Mouse (Mus musculus) neural tube, embryonic 13.5 days (tissue): Measurements from ENCODE around the gene Cdk6. TPM values are rescaled to one million over a fixed set of nuclear protein-coding genes. Genes with fewer than 3 reads are reported as not detected.
A peak's percentile ranks its signal among the peaks of the same experiment; 100 is the strongest.
"Not testable (repeated sequence)": the region's sequence is repeated elsewhere in the genome, so short reads cannot be mapped to it uniquely, and the experiment has no call there.

Experiments
- ATAC-seq: fragments of 200-750 bp; cut with Nextera tagmentation; 2 replicates; pipeline ENCODE4 v1.8.0; 2017; ENCODE audit warnings: low read depth, mild to moderate bottlenecking, moderate TSS enrichment, moderate library complexity
- H3K27ac ChIP-seq: fragments of 300-500 bp; sonication (generic); replicated peaks from 2 replicates; pipeline ENCODE4 v1.5.1; 2015; ENCODE audit warnings: moderate library complexity, mild to moderate bottlenecking, inconsistent platforms
- H3K27me3 ChIP-seq: fragments of 300-500 bp; sonication (generic); 2 replicates; pipeline ENCODE4 v1.6.1; 2015; ENCODE audit warnings: mild to moderate bottlenecking, inconsistent platforms
- H3K36me3 ChIP-seq: fragments of 300-500 bp; sonication (generic); 2 replicates; pipeline ENCODE4 v1.6.1; 2015; ENCODE audit warnings: mild to moderate bottlenecking, inconsistent platforms
- H3K4me1 ChIP-seq: fragments of 300-500 bp; sonication (generic); replicated peaks from 2 replicates; pipeline ENCODE4 v1.6.1; 2015; ENCODE audit warnings: inconsistent platforms
- H3K4me2 ChIP-seq: fragments of 300-500 bp; sonication (generic); 2 replicates; pipeline ENCODE4 v1.6.1; 2015; ENCODE audit warnings: inconsistent platforms, mild to moderate bottlenecking, moderate library complexity
- H3K4me3 ChIP-seq: fragments of 300-500 bp; sonication (generic); 2 replicates; pipeline ENCODE4 v1.5.1; 2015; ENCODE audit warnings: mild to moderate bottlenecking, inconsistent platforms
- H3K9ac ChIP-seq: fragments of 300-500 bp; sonication (generic); 2 replicates; pipeline ENCODE4 v1.6.1; 2015; ENCODE audit warnings: moderate library complexity, mild to moderate bottlenecking, inconsistent platforms
- H3K9me3 ChIP-seq: fragments of 300-500 bp; sonication (generic); 2 replicates; pipeline ENCODE4 v1.6.1; 2016; ENCODE audit warnings: inconsistent platforms
- WGBS: fragments of 180-500 bp; shearing (Covaris S2); methylation state at CpG from one replicate; pipeline ENCODE4 v1.1.7; 2015; 5-methylcytosine and 5-hydroxymethylcytosine counted together
- polyA plus RNA-seq: library from polyadenylated mRNA; unstranded; fragments of >200 nt; fragmentation: Nextera tagmentation; extraction: Ambion mirVana; gene quantifications from 2 replicates; pipeline ENCODE4 v1.2.1, GENCODE M21; 2015

The Cdk6 gene
- polyA plus RNA-seq, 1 experiment from 2014 or later, result 16.4 TPM

DNA sequence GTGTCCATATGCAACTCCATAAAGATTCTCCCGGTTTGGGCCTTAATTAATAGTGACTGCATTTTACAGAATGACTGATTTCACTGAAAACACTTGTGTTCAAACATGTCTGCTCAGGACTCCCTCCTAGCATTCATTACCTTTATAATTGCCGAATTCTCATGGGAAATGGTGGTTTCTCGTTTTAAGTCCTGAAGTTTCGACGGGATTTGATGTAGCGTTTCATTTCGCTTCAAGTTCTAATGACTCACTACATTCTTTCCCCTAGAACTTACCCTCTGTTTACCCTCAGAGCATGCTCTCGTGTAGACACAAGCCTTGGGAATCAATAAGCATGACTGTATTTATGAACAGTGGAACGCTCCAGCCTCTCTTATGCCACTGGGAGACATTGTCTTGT, 66.6 kb downstream of the Cdk6 start:
- Histone ChIP-seq H3K4me3 (no peak overlapping the region), H3K9ac (no peak overlapping the region), H3K4me2 (no peak overlapping the region), H3K4me1 (peaks cover 14% of the 10 kb centered on the region), H3K27ac (no peak overlapping the region), H3K9me3 (no peaks in the 10 kb centered on the region), H3K36me3 (no peaks in the 10 kb centered on the region), H3K27me3 (no peaks in the 10 kb centered on the region)
- WGBS, result 77% methylated on average over 9 of the region's 9 CpGs
- ATAC-seq, result no peak

- H3K4me3 ChIP-seq, ATAC-seq, H3K27me3 ChIP-seq, H3K4me1 ChIP-seq, H3K9ac ChIP-seq, H3K27ac ChIP-seq, H3K36me3 ChIP-seq, H3K9me3 ChIP-seq, H3K4me2 ChIP-seq: not testable (repeated sequence)
- WGBS, result 88% methylated on average over 1 of the region's 1 CpGs
These were observed 76.9 kb downstream of the Cdk6 start for GRCm38 (mm10) chr5:3418183-3418582.

GRCm38 (mm10) chr5:3420094-3420831, 79.0 kb downstream of the Cdk6 start:
- no peaks in the 10 kb centered on the region for H3K9me3 ChIP-seq
- no peak overlapping the region for H3K4me3 ChIP-seq
- no peaks in the 10 kb centered on the region for H3K4me1 ChIP-seq
- H3K9ac ChIP-seq, result no peak overlapping the region
- 88% methylated on average over 10 of the region's 10 CpGs for WGBS
- H3K27me3 ChIP-seq, result no peaks in the 10 kb centered on the region
- H3K4me2 ChIP-seq, result no peak overlapping the region
- ATAC-seq, result no peak
- no peak overlapping the region for H3K27ac ChIP-seq
- no peaks in the 10 kb centered on the region for H3K36me3 ChIP-seq

DNA sequence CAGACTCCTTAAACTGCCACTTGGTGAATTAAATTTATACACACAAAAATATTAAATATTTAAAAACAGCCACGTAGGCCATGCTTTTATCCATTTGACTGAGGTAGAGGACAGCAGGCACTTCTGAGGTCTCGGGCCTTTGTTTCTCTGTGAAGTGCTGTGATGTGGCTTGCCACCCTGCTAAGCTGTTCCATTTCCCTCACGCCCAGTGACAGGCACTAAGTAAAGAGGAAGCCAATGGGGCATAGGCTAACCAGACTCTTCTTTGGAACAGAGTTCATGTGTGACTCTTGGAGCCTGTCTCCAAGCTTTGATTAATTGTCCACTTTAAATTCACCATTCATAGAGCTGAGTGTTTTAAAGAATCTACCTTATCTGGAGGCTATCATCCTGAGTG, 79.5 kb downstream of the Cdk6 start:
- Histone ChIP-seq H3K9ac (no peak overlapping the region), H3K4me3 (no peak overlapping the region), H3K27ac (no peak overlapping the region), H3K27me3 (no peaks in the 10 kb centered on the region), H3K4me2 (no peak overlapping the region), H3K4me1 (no peaks in the 10 kb centered on the region), H3K9me3 (no peaks in the 10 kb centered on the region), H3K36me3 (no peaks in the 10 kb centered on the region)
- whole genome bisulfite sequencing, result 83% methylated on average over 3 of the region's 3 CpGs
- no peak for ATAC-seq

- H3K9me3 ChIP-seq, H3K27ac ChIP-seq, H3K9ac ChIP-seq, H3K4me1 ChIP-seq, H3K4me3 ChIP-seq, H3K27me3 ChIP-seq, H3K36me3 ChIP-seq, ATAC-seq: not testable (repeated sequence)
- WGBS, result 45% methylated on average over 20 of the region's 20 CpGs
- peak overlapping the region; percentile 16; the same call in 1 of the 2 replicates for H3K4me2 ChIP-seq
These were observed 91.9 kb downstream of the Cdk6 start for GRCm38 (mm10) chr5:3433131-3433700.

GRCm38 (mm10) chr5:3434105-3434504, 92.8 kb downstream of the Cdk6 start:
- not testable (repeated sequence) for H3K36me3 ChIP-seq, H3K4me1 ChIP-seq, H3K27me3 ChIP-seq, H3K27ac ChIP-seq, H3K4me3 ChIP-seq, H3K9me3 ChIP-seq, H3K4me2 ChIP-seq, ATAC-seq, H3K9ac ChIP-seq
- 95% methylated on average over 5 of the region's 5 CpGs for WGBS

GRCm38 (mm10) chr5:3438453-3439003, 97.2 kb downstream of the Cdk6 start:
- H3K27me3 ChIP-seq, H3K9ac ChIP-seq, H3K27ac ChIP-seq, H3K4me1 ChIP-seq, H3K4me3 ChIP-seq, H3K4me2 ChIP-seq, H3K9me3 ChIP-seq, ATAC-seq, H3K36me3 ChIP-seq: not testable (repeated sequence)
- 91% methylated on average over 9 of the region's 9 CpGs for WGBS

DNA sequence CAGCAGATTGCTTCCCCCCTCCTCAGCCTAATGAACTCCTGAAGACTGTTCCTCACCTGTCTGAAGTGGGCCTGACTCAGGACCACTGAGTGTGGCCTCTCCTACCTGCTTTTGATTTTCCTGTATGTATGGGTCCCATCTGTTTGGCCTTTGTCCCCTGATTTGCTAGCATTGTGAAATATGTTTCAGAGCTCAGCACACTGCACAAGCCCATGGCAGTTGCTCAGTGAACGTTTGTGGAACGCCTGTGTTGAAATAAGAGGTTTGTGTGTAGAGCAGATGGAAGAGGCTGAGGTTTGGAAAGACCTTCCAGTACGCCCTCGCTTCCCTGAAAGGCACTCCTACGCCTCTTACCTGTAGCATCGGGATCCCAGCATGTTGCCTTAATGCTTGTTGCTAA, 98.1 kb downstream of the Cdk6 start:
- H3K4me3 ChIP-seq, H3K27me3 ChIP-seq, H3K4me2 ChIP-seq, H3K27ac ChIP-seq, ATAC-seq, H3K4me1 ChIP-seq, H3K9ac ChIP-seq, H3K36me3 ChIP-seq, H3K9me3 ChIP-seq: not testable (repeated sequence)
- 88% methylated on average over 6 of the region's 6 CpGs for WGBS

- not testable (repeated sequence) for H3K36me3 ChIP-seq, H3K9ac ChIP-seq, H3K9me3 ChIP-seq, H3K27me3 ChIP-seq, H3K4me2 ChIP-seq, H3K27ac ChIP-seq, H3K4me3 ChIP-seq, H3K4me1 ChIP-seq, ATAC-seq
- WGBS, result 88% methylated on average over 3 of the region's 3 CpGs
These were observed 101.2 kb downstream of the Cdk6 start for GRCm38 (mm10) chr5:3442524-3442923.

DNA sequence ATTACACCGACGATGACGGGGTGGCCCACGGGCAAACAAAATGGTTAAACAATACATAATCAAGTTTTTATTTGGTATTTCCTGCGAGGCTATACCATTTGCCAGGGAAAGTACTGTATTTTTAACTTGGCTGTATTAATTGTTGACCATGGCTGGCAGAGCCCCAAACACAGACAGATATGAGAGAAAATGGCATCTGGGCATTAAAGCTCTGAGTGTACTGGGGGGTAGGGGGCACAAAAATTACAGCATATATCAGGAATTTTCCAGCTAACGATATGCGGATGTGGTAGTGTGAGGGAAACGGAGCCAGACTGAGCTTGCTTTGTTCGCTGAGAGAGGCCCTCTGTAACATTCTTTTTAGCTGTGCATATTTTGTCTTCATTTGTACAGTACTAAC, 109.9 kb downstream of the Cdk6 start:
- H3K9me3 ChIP-seq, H3K27ac ChIP-seq, ATAC-seq, H3K27me3 ChIP-seq, H3K9ac ChIP-seq, H3K4me3 ChIP-seq, H3K4me2 ChIP-seq, H3K36me3 ChIP-seq: not testable (repeated sequence)
- 46% methylated on average over 9 of the region's 9 CpGs for WGBS
- H3K4me1 ChIP-seq, result peaks cover 12% of the 10 kb centered on the region

- peaks cover 12% of the 10 kb centered on the region for H3K4me1 ChIP-seq
- not testable (repeated sequence) for H3K27me3 ChIP-seq, H3K4me3 ChIP-seq, H3K36me3 ChIP-seq, H3K27ac ChIP-seq, H3K9me3 ChIP-seq, H3K9ac ChIP-seq, ATAC-seq, H3K4me2 ChIP-seq
- 4% methylated on average over 6 of the region's 6 CpGs for WGBS
These were observed 112.7 kb downstream of the Cdk6 start for GRCm38 (mm10) chr5:3453946-3454345.

DNA sequence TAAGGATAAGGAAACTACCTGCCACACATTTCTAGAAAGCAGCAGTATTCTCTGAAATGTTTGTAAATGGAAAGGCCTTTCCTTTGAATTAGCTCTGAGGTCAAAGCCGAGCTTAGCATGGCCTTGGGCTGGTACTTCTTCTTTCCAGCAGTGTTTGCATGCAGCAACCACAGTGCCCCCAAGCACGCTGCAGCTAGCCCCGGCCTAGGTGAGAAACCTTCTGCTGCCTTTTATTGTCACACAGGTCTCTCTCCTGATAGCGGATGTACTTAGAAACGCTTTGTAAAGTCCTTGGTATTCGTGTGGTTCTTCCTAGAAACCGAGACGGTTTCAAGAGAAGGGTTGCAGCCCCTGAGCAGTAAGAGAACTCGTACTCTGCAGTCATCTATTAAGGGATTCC, 119.6 kb downstream of the Cdk6 start:
- Histone ChIP-seq H3K27me3 (no peaks in the 10 kb centered on the region), H3K4me2 (no peak overlapping the region), H3K9ac (no peak overlapping the region), H3K4me3 (no peak overlapping the region), H3K9me3 (no peaks in the 10 kb centered on the region), H3K4me1 (no peaks in the 10 kb centered on the region), H3K36me3 (no peaks in the 10 kb centered on the region), H3K27ac (no peak overlapping the region)
- WGBS, result 86% methylated on average over 9 of the region's 9 CpGs
- no peak for ATAC-seq

GRCm38 (mm10) chr5:3461401-3461800, 120.1 kb downstream of the Cdk6 start:
- 93% methylated on average over 7 of the region's 7 CpGs for WGBS
- no peaks in the 10 kb centered on the region for H3K4me1 ChIP-seq
- H3K27ac ChIP-seq, result no peak overlapping the region
- no peak overlapping the region for H3K4me2 ChIP-seq
- no peak overlapping the region for H3K4me3 ChIP-seq
- H3K9ac ChIP-seq, result no peak overlapping the region
- no peaks in the 10 kb centered on the region for H3K27me3 ChIP-seq
- H3K36me3 ChIP-seq, result no peaks in the 10 kb centered on the region
- ATAC-seq, result no peak
- no peaks in the 10 kb centered on the region for H3K9me3 ChIP-seq
